Mouse (Mus musculus) embryo, embryonic 11.5 days (tissue): Measurements from ENCODE around the gene Tssc4.
A peak's percentile ranks its signal among the peaks of the same experiment; 100 is the strongest.

Experiments used
- DNase-seq: peaks from one replicate; pipeline ENCODE4 v3.0.0-alpha.2; 2012; ENCODE audit warnings: low read depth, low spot score

Gene Tssc4

GRCm38 (mm10) chr7:143044826-143045206 is 24.2 kb upstream of the Tssc4 start:
- DNase-seq: no peak

- DNase-seq: no peak
Observed at GRCm38 (mm10) chr7:143046358-143046757, 22.7 kb upstream of the Tssc4 start.

- DNase-seq: no peak
Observed at GRCm38 (mm10) chr7:143049331-143049730, 19.7 kb upstream of the Tssc4 start.

- DNase-seq: no peak
Observed at GRCm38 (mm10) chr7:143049841-143050816, 18.9 kb upstream of the Tssc4 start.

- no peak for DNase-seq
Observed at GRCm38 (mm10) chr7:143051316-143051715, 17.7 kb upstream of the Tssc4 start.

GRCm38 (mm10) chr7:143052626-143053007 is 16.4 kb upstream of the Tssc4 start, which contains the start of gene Cd81:
Gene Cd81 (plus strand): TSS chr7:143052739.
- peak; percentile 70 for DNase-seq

GRCm38 (mm10) chr7:143053008-143053899 is 15.8 kb upstream of the Tssc4 start:
- DNase-seq: no peak

GRCm38 (mm10) chr7:143053961-143054611 is 15.0 kb upstream of the Tssc4 start:
- DNase-seq: no peak

GRCm38 (mm10) chr7:143054612-143054965 is 14.5 kb upstream of the Tssc4 start:
- no peak for DNase-seq

GRCm38 (mm10) chr7:143055001-143055400 is 14.0 kb upstream of the Tssc4 start:
- no peak for DNase-seq

- DNase-seq: no peak
Observed at GRCm38 (mm10) chr7:143055499-143056186, 13.4 kb upstream of the Tssc4 start.

GRCm38 (mm10) chr7:143057023-143057422 is 12.0 kb upstream of the Tssc4 start:
- no peak for DNase-seq

- DNase-seq: no peak
Observed at GRCm38 (mm10) chr7:143057667-143058220, 11.3 kb upstream of the Tssc4 start.

- no peak for DNase-seq
Observed at GRCm38 (mm10) chr7:143058221-143058697, 10.8 kb upstream of the Tssc4 start.

GRCm38 (mm10) chr7:143059202-143059870 is 9.7 kb upstream of the Tssc4 start:
- no peak for DNase-seq

GRCm38 (mm10) chr7:143062704-143063103 is 6.3 kb upstream of the Tssc4 start:
- DNase-seq: no peak

- DNase-seq: no peak
Observed at GRCm38 (mm10) chr7:143064226-143064625, 4.8 kb upstream of the Tssc4 start.

- DNase-seq: no peak
Observed at GRCm38 (mm10) chr7:143065692-143066091, 3.4 kb upstream of the Tssc4 start.

- no peak for DNase-seq
Observed at GRCm38 (mm10) chr7:143067469-143067868, 1.6 kb upstream of the Tssc4 start.

GRCm38 (mm10) chr7:143067897-143068296 is 1.2 kb upstream of the Tssc4 start:
- DNase-seq: no peak
